Mouse (Mus musculus) brain, embryonic 14.5 days (tissue): ENCODE data around the gene Clk4. TPM values are rescaled to one million over a fixed set of nuclear protein-coding genes. Genes with fewer than 3 reads are reported as not detected.

Experiments used
- DNase-seq: peaks from one replicate; pipeline ENCODE4 v3.0.0-alpha.2; 2011; ENCODE audit warnings: low read depth
- CTCF ChIP-seq: fragments of 200-500 bp; IDR thresholded peaks from 2 replicates; pipeline ENCODE4 v1.5.1; 2012; ENCODE audit warnings: inconsistent platforms, mild to moderate bottlenecking, moderate library complexity, borderline replicate concordance; ENCODE audit not compliant: insufficient read depth, insufficient read length; ENCODE audit errors: extremely low read depth
- POLR2A ChIP-seq: fragments of 200-500 bp; IDR thresholded peaks from 2 replicates; pipeline ENCODE4 v1.6.1; 2012; ENCODE audit warnings: mild to moderate bottlenecking, inconsistent platforms, borderline replicate concordance; ENCODE audit not compliant: poor library complexity, insufficient read depth, insufficient read length, severe bottlenecking; ENCODE audit errors: extremely low read depth
- polyA plus RNA-seq: library from polyadenylated mRNA; depleted of rRNA; stranded (reverse); fragments of >200 nt; gene quantifications from 2 replicates; pipeline ENCODE4 v1.2.3, GENCODE M21; 2012; rRNA removed

Gene Clk4
- polyA plus RNA-seq, 1 experiment, result 155 TPM

DNA sequence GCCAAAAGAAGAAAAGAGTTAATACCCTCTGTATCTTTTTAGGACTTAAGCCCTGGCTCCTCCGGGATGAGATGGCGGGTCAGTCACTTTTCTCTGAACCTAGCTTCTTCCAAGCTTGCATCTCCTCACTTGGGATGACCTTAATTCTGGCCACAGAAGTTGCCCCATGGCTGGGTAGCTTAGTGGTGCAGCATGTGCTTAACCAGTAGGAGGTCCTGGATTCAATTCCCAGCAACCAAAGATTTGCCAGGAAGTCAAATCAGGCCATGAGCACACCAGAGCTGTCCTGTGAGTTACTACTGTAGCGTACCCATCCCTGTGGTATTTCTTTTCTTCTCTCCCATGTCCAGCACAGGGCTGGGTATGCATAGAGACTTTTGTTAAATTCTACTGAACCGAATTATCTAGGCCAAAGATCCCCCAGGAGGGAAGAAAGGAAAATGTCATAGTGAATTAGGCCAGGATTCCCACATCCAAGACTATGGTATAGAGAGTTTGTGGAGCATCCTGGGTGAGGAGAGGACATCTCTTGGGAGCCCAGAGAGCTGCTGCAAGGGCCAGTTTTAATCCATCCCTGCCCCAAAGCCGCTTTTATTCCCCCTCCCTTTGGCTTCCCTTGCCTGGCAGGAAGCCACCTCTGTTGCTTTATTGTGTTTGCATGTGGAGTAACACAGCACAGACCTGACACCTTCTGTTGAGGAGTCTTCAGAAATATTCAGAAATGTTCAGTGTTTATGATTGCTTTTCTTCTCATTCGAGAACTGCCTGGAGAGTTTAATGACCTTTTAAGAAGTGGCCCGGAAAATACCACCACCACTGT is 54.7 kb downstream of the Clk4 start:
- no peak for DNase-seq
- TF ChIP-seq POLR2A (no peak), CTCF (no peak)

DNA sequence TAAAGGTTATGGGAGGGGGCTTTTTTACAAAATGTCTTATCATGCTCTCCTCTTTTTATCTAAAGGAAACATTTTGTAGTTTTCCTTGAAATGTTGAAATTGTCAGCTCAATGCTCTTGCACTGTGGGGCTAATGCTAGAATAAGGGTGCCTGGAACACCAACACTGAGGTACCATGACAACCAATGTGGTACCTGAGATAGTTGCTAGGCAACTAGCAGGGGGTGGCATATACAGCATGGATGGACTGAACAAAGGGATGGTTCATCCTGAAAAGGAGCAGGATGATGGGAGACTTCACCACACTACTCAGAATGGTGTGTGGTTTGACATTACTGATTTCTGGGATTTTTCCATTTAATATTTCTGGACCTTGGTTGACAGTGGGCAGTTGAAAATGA is 59.1 kb downstream of the Clk4 start:
- DNase-seq, result peak; percentile 43
- TF ChIP-seq POLR2A (no peak), CTCF (no peak)

DNA sequence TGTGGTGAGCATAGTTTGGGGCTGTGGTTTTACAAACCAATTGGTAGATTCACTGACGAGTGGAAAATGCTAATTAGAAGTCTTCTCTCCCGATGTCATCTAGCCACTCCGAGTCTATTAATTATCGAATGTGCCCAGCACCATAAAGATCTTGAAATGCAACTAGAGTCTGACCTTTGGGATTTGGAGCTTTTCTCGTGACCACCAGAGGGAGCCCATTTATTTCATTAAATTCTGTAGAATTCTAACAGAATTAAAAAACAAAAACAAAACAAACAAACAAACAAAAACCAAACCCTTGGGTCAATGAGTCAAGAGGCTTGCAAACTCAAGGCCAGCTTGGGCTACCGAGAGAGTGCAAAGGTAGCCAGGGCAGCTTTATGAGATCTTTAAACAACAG is 65.4 kb downstream of the Clk4 start:
- DNase-seq, result no peak
- no peak for TF ChIP-seq POLR2A
- peak; percentile 8; the same call in 1 of the 2 replicates for TF ChIP-seq CTCF

DNA sequence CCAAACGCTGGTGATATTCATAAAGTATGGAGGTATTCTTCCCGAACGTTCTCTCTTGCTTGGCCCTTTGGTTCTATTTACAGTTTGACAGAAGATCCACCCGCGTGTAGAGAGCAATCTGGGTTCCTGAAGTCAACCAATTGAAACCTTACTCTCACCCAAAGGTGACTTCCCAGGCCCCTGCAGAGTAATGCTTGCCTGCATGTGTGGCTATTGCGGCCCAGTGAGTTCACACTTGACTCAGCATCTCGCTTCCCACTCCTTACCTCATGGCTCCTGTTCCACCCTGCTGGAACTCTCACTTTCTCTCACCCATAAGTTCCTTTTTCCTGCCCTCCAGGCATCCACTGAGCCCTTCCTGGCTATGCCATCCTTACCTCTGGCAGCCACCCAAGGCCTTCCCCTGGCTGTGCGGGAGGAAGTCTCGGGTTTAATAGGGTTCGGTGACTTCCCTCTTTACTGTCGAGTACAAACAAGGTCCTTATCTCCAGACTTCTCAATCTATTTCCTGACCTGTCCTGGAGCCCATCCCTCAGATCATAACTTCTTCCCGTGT is 66.9 kb downstream of the Clk4 start:
- no peak for DNase-seq

DNA sequence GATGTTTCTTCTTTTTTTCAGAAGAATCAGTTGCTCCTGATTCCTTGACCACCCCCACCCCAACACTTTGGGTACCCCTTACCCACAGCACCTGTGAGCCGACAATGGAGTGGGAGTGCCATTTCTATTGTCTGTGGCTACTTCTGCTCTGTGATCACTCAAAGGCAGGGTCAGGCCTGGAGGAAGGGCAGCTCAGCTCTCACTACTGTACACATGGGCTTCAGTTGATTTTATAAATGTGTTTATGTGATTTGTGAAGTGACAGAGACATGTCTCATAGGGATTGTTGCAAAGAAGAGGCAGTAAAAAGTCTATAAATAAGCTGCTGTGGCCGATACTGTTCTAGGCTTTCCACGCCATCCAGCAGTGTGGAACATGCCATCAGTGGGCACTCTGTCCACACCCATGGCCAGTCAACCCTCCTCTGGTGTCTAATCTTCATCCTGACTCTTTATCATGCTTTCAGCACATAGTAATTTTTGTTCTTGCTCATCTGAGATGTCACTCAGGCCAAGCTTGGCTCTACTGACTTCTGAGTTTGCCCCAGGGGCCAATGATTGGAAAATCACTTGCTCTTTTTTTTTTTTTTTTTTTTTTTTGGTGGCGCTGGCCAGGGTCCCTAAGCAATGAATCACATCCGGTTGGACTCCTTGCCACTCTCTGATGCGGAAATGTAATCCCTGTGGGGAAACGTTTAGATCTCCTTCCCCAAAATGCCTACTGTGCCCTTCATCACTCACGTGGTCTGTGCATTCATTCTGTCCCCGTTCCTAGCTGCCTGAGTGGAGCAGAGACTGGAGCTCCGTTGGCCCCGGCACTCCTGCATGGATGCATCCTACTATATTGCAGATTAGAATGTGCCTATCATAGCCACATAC is 68.5 kb downstream of the Clk4 start:
- TF ChIP-seq CTCF, result no peak
- no peak for TF ChIP-seq POLR2A
- no peak for DNase-seq

More for the DNA sequence above, 66.9 kb downstream of the Clk4 start:
- TF ChIP-seq POLR2A (no peak), CTCF (no peak)

Other genes with a start within 250 kb of the Clk4 start
- not detected in 2 replicates for gene Olfr54, start 247.5 kb upstream of the Clk4 start, polyA plus RNA-seq
- not detected in 2 replicates for gene Olfr1375, start 213.6 kb upstream of the Clk4 start, polyA plus RNA-seq
- gene Zfp354a, start 202.5 kb upstream of the Clk4 start, polyA plus RNA-seq, result 11.4 and 11.6 TPM in 2 replicates
- not detected in 2 replicates for gene Gm12569, start 41.3 kb upstream of the Clk4 start, polyA plus RNA-seq
- gene BC049762, start 1.3 kb downstream of the Clk4 start, polyA plus RNA-seq, result 0.19 TPM in 2 replicates
- gene Col23a1, start 28.2 kb downstream of the Clk4 start, polyA plus RNA-seq, result 4.9 and 9.2 TPM in 2 replicates